Mouse (Mus musculus): ENCODE data around the gene Arpc5l. TPM values are rescaled to one million over a fixed set of nuclear protein-coding genes. Genes with fewer than 3 reads are reported as not detected.

Arpc5l gene
- polyA plus RNA-seq (2012; ENCODE audit: low replicate concordance), result 67.3 and 124 TPM in 2 replicates

GRCm38 (mm10) chr2:39004880-39005435 is at the start of gene Arpc5l:
Gene Arpc5l, plus strand, starts transcription at chr2:39005348.

DNA sequence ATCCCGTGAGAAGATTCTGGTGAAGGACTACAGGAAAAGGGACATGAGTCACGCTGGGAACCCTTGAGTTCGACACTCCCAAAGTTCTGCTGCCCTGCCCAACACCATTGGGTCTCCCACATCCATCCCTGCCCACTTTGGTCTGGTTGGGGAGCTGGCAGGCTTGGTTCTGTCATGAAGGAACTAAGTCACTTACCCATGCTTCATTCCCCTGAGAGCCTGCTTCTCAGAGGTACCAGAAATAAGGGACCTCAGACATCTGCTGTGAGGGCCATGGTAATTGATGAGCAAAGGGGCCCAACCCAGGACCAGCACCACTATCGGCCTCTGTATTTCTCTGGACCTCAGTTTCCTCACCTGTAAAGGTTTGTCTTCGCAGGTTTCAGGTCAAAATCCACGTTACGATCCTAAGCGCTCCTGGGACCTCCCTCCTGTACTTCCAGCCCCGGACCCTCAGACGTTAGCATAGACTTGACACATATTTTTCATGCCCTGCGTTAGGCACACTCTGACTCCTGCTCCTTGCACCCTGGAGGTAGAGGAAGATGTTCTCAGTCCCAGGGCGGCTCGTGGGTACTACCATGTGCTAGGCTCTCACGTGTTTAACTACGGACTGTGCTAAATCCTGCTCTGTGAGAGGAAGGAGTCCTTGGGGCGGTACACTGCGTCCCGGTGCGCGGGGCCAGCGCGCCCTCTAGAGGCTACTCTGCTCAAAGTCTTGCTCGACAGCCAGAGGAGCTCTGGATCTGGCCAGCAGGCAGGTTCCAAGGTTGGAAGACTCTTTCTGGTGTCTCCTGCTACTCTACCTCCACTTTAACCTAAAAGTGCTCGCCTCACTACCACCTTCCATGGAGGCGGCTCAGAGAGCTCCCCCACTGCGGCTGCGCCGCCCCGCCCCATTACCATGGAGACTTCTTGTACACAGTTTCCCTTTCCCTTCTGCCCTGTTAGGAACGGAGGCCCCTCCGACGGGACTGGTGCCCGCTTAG is 7.5 kb upstream of the Arpc5l start, which contains the start of gene Wdr38:
Wdr38 (plus strand) TSS at position 91 of the 989 bp plus-strand sequence.

DNA sequence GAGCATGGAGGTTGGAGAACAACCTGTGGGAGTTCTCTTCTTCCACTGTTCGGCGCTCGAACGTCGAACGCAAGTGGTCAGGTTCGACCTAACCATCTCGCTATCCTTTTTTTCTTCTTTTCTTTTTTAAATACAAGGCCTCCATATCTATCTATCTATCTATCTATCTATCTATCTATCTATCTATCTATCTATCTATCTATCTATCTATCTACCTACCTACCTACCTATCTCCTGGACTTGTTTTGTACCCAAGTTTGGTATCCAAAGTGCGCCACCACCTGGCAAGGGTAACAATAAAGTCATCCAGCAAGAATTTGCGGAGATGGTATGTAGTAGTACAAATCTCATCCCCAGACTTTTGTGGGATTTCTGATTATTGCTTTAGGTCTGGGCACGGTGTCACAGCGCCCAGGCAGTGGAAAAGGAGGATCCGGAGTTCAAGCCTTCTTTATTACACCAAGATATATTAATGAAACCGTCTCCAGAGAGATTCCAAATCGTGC is 479 bp downstream of the Arpc5l start, which contains the start of gene Rpl35:
Rpl35 (minus strand) TSS at position 51 of the 506 bp plus-strand sequence.

Other genes starting within 250 kb of the Arpc5l start
- 0.38 and 0.79 TPM in 2 replicates for gene Nr6a1, start 77.7 kb upstream of the Arpc5l start, polyA plus RNA-seq (2012; ENCODE audit: low replicate concordance)
- 0.10 and 0.20 TPM in 2 replicates for gene Olfml2a, start 73.4 kb upstream of the Arpc5l start, polyA plus RNA-seq (2012; ENCODE audit: low replicate concordance)
- 0.06 TPM in 1 of 2 replicates, not detected in the other for gene Wdr38, start 7.9 kb upstream of the Arpc5l start, polyA plus RNA-seq (2012; ENCODE audit: low replicate concordance)
- 126 and 224 TPM in 2 replicates for gene Rpl35, start 276 bp downstream of the Arpc5l start, polyA plus RNA-seq (2012; ENCODE audit: low replicate concordance)
- gene Golga1, start 60.2 kb downstream of the Arpc5l start, polyA plus RNA-seq (2012; ENCODE audit: low replicate concordance), result 1.4 and 3.1 TPM in 2 replicates
- 58.1 and 134 TPM in 2 replicates for gene Scai, start 185.4 kb downstream of the Arpc5l start, polyA plus RNA-seq (2012; ENCODE audit: low replicate concordance)
- gene Ppp6c, start 221.1 kb downstream of the Arpc5l start, polyA plus RNA-seq (2012; ENCODE audit: low replicate concordance), result 0.87 and 6.5 TPM in 2 replicates

Measured in leukemia stem cell, adult 10-12 weeks (primary cell).